Mouse (Mus musculus) thymus, adult 2 months (tissue): Measurements from ENCODE around the gene Spocd1. TPM values are rescaled to one million over a fixed set of nuclear protein-coding genes. Genes with fewer than 3 reads are reported as not detected.

ENCODE experiments used
- DNase-seq: peaks from one replicate; pipeline ENCODE4 v3.0.0; 2021
- H3K27ac ChIP-seq: fragments of 200-500 bp; 2 replicates; pipeline ENCODE4 v1.5.1; 2012; ENCODE audit warnings: low read length, control low read depth; ENCODE audit not compliant: control insufficient read depth, insufficient read depth
- H3K27me3 ChIP-seq: fragments of 200-500 bp; 2 replicates; pipeline ENCODE4 v1.6.1; 2012; ENCODE audit warnings: mild to moderate bottlenecking, low read length, moderate library complexity, mixed read lengths; ENCODE audit not compliant: control insufficient read depth, insufficient read depth
- H3K36me3 ChIP-seq: fragments of 200-500 bp; 2 replicates; pipeline ENCODE4 v1.6.1; 2012; ENCODE audit warnings: mild to moderate bottlenecking, low read length, moderate library complexity; ENCODE audit not compliant: control insufficient read depth, insufficient read depth
- H3K4me1 ChIP-seq: fragments of 200-500 bp; replicated peaks from 2 replicates; pipeline ENCODE4 v1.6.1; 2012; ENCODE audit warnings: low read length; ENCODE audit not compliant: control insufficient read depth, insufficient read depth
- H3K4me3 ChIP-seq: fragments of 200-500 bp; 2 replicates; pipeline ENCODE4 v1.5.1; 2012; ENCODE audit warnings: mild to moderate bottlenecking, low read length, control low read depth, moderate library complexity; ENCODE audit not compliant: control insufficient read depth, insufficient read depth
- CTCF ChIP-seq: fragments of 200-500 bp; IDR thresholded peaks from 2 replicates; pipeline ENCODE4 v1.5.1; 2012; ENCODE audit warnings: mild to moderate bottlenecking, control low read depth, low read length, moderate library complexity, borderline replicate concordance; ENCODE audit not compliant: control insufficient read depth, poor library complexity, insufficient read depth; ENCODE audit errors: extremely low read depth
- POLR2A ChIP-seq: fragments of 200-500 bp; IDR thresholded peaks from 2 replicates; pipeline ENCODE4 v1.6.1; 2012; ENCODE audit warnings: mild to moderate bottlenecking, low read length, control low read depth, moderate library complexity; ENCODE audit not compliant: control insufficient read depth, poor library complexity, insufficient read depth; ENCODE audit errors: extremely low read depth
- WGBS: fragments of 180-500 bp; shearing (Covaris S2); methylation state at CpG from one replicate; pipeline ENCODE4 v1.1.7; 2018; 5-methylcytosine and 5-hydroxymethylcytosine counted together
- polyA plus RNA-seq: library from polyadenylated mRNA; depleted of rRNA; stranded (reverse); fragments of >200 nt; gene quantifications from 2 replicates; pipeline ENCODE4 v1.2.3, GENCODE M21; 2012

Gene Spocd1
- polyA plus RNA-seq, 1 experiment: 0.11 TPM

DNA sequence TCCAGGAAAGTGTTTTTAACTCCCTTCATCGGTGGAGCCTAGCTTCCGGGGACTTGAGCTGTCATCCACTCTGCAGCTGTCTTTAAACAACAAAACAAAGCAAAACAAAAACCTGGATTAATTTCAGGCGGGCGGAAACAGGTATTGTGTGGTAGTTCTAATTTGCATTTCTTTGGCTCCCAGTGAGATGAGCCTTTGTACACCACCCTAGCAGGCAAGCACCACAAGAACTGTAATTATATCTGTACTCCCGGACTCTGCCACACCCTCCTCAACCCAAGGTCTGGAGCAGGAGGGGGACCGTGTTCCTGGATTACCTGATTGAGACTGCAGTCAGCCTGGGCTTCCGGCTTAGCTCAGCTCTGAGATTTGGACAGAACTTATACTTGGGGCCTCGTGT lies 41.1 kb downstream of the Spocd1 start:
- Histone ChIP-seq H3K4me3 (no peak overlapping the region), H3K4me1 (no peaks in the 10 kb centered on the region), H3K36me3 (no peaks in the 10 kb centered on the region), H3K27ac (no peak overlapping the region), H3K27me3 (no peaks in the 10 kb centered on the region; the same call in 1 of the 2 replicates)
- TF ChIP-seq POLR2A (no peak), CTCF (no peak)
- WGBS: 87% methylated on average over 8 of the region's 8 CpGs
- no peak for DNase-seq

GRCm38 (mm10) chr4:129970861-129971260 lies 41.8 kb downstream of the Spocd1 start:
- no peaks in the 10 kb centered on the region for H3K36me3 ChIP-seq
- TF ChIP-seq CTCF: no peak
- TF ChIP-seq POLR2A: no peak
- H3K27ac ChIP-seq: no peak overlapping the region
- H3K4me3 ChIP-seq: no peak overlapping the region
- 89% methylated on average over 11 of the region's 11 CpGs for WGBS
- no peaks in the 10 kb centered on the region for H3K4me1 ChIP-seq
- no peaks in the 10 kb centered on the region; the same call in 1 of the 2 replicates for H3K27me3 ChIP-seq
- no peak for DNase-seq

DNA sequence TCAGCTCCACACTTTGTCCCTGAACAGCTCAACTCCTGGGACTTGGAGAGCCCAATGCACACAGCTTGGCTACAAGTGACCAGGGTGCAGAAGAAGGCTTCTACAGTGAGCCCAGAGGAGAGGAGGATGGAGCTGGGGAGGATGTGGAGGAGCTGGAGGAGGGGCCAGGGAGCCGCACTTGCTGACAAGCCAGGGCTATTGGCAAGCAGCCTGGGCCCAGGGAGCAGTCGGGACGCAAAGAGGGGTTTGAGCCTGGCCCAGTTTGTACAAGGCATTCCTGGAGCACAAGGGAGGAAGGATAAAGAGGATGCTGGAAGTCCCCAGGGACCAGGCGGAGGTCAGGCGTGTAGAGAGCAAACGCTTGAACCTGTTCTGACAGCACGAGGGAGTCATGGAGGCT lies 42.9 kb downstream of the Spocd1 start:
- TF ChIP-seq CTCF (no peak), POLR2A (no peak)
- 54% methylated on average over 7 of the region's 7 CpGs for WGBS
- H3K4me1 ChIP-seq: no peaks in the 10 kb centered on the region
- H3K4me3 ChIP-seq: no peak overlapping the region
- H3K27me3 ChIP-seq: no peaks in the 10 kb centered on the region; the same call in 1 of the 2 replicates
- H3K27ac ChIP-seq: no peak overlapping the region
- H3K36me3 ChIP-seq: no peaks in the 10 kb centered on the region
- DNase-seq: no peak

- 80% methylated on average over 9 of the region's 9 CpGs for WGBS
These were observed 45.2 kb downstream of the Spocd1 start for GRCm38 (mm10) chr4:129974285-129974684.

GRCm38 (mm10) chr4:129977256-129977655 lies 48.2 kb downstream of the Spocd1 start:
- H3K4me1 ChIP-seq: no peaks in the 10 kb centered on the region
- WGBS: 59% methylated on average over 4 of the region's 4 CpGs
- TF ChIP-seq CTCF: no peak
- no peak for TF ChIP-seq POLR2A
- H3K4me3 ChIP-seq: no peak overlapping the region
- no peak overlapping the region for H3K27ac ChIP-seq
- H3K27me3 ChIP-seq: no peaks in the 10 kb centered on the region; the same call in 1 of the 2 replicates
- DNase-seq: peak; percentile 13
- H3K36me3 ChIP-seq: no peaks in the 10 kb centered on the region

More at GRCm38 (mm10) chr4:129974285-129974684, 45.2 kb downstream of the Spocd1 start:
- no peak for TF ChIP-seq CTCF
- no peak for TF ChIP-seq POLR2A
- no peaks in the 10 kb centered on the region for H3K36me3 ChIP-seq
- no peaks in the 10 kb centered on the region for H3K4me1 ChIP-seq
- no peak overlapping the region for H3K4me3 ChIP-seq
- H3K27ac ChIP-seq: no peak overlapping the region
- DNase-seq: no peak
- no peaks in the 10 kb centered on the region; the same call in 1 of the 2 replicates for H3K27me3 ChIP-seq

DNA sequence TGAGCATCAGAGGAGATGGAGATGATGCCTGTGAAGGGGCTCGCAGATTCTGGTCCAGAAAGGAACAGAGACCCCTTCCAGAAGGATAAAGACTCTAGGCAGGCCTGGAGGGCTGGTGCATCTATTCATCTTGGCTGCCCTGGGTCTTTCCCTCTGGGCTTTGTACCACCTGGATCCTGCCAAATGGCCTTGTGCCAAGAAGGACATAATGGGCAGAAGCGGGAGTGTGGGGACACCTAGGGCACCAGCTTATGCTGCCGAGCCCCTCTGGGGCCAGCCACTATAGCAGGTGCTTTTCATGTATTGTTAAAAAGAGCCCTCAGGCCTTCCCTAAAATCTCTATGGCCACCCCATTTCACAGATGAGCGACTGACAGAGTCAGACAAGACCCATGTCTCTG lies 49.2 kb downstream of the Spocd1 start:
- H3K27me3 ChIP-seq: peaks cover 2% of the 10 kb centered on the region; the same call in 1 of the 2 replicates
- WGBS: 87% methylated on average over 4 of the region's 4 CpGs
- H3K4me1 ChIP-seq: no peaks in the 10 kb centered on the region
- H3K4me3 ChIP-seq: no peak overlapping the region
- no peaks in the 10 kb centered on the region for H3K36me3 ChIP-seq
- TF ChIP-seq CTCF (no peak), POLR2A (no peak)
- H3K27ac ChIP-seq: no peak overlapping the region
- no peak for DNase-seq

- TF ChIP-seq POLR2A: no peak
- TF ChIP-seq CTCF: no peak
- Histone ChIP-seq H3K27me3 (peaks cover 9% of the 10 kb centered on the region), H3K36me3 (no peaks in the 10 kb centered on the region), H3K27ac (no peak overlapping the region), H3K4me1 (peaks cover 2% of the 10 kb centered on the region; the same call in 1 of the 2 replicates), H3K4me3 (no peak overlapping the region)
- no peak for DNase-seq
- WGBS: 87% methylated on average over 4 of the region's 4 CpGs
These were observed 49.9 kb downstream of the Spocd1 start for GRCm38 (mm10) chr4:129978930-129979329.
